Mouse (Mus musculus) hindbrain, embryonic 14.5 days (tissue): ENCODE measurements around the gene Cenpa. TPM values are rescaled to one million over a fixed set of nuclear protein-coding genes. Genes with fewer than 3 reads are reported as not detected.

Source experiments
- ATAC-seq: fragments of 200-750 bp; cut with Nextera tagmentation; 2 replicates; pipeline ENCODE4 v1.8.0; 2017; ENCODE audit warnings: moderate number of reproducible peaks, mild to moderate bottlenecking, moderate TSS enrichment, moderate library complexity; ENCODE audit not compliant: low FRiP score
- DNase-seq: peaks from one replicate; pipeline ENCODE4 v3.0.0-alpha.2; 2015; ENCODE audit warnings: low spot score
- H3K27ac ChIP-seq: fragments of 300-500 bp; sonication (generic); 2 replicates; pipeline ENCODE4 v1.5.1; 2014; ENCODE audit warnings: mild to moderate bottlenecking, moderate library complexity
- H3K27me3 ChIP-seq: fragments of 300-500 bp; sonication (generic); 2 replicates; pipeline ENCODE4 v1.6.1; 2014; ENCODE audit warnings: mild to moderate bottlenecking, low read length, mixed read lengths; ENCODE audit not compliant: control insufficient read depth, insufficient read depth
- H3K36me3 ChIP-seq: fragments of 300-500 bp; sonication (generic); replicated peaks from 2 replicates; pipeline ENCODE4 v1.6.1; 2014; ENCODE audit not compliant: control insufficient read depth, insufficient read depth
- H3K4me1 ChIP-seq: fragments of 300-500 bp; sonication (generic); replicated peaks from 2 replicates; pipeline ENCODE4 v1.6.1; 2014; ENCODE audit warnings: antibody characterized with exemption, low read length, mixed read lengths; ENCODE audit not compliant: control insufficient read depth, insufficient read depth
- H3K4me2 ChIP-seq: fragments of 300-500 bp; sonication (generic); replicated peaks from 2 replicates; pipeline ENCODE4 v1.6.1; 2014; ENCODE audit warnings: mild to moderate bottlenecking, moderate library complexity
- H3K4me3 ChIP-seq: fragments of 300-500 bp; sonication (generic); replicated peaks from 2 replicates; pipeline ENCODE4 v1.5.1; 2014; ENCODE audit warnings: mild to moderate bottlenecking, low read length
- H3K9ac ChIP-seq: fragments of 300-500 bp; sonication (generic); 2 replicates; pipeline ENCODE4 v1.6.1; 2014
- H3K9me3 ChIP-seq: fragments of 300-500 bp; sonication (generic); 2 replicates; pipeline ENCODE4 v1.6.1; 2016; ENCODE audit warnings: low read length; ENCODE audit not compliant: control insufficient read depth
- WGBS: fragments of 180-500 bp; shearing (Covaris S2); extraction: QIAGEN DNeasy Blood & Tissue Kit; methylation state at CpG from one replicate; pipeline ENCODE4 v1.1.7; 2014; 5-methylcytosine and 5-hydroxymethylcytosine counted together
- polyA plus RNA-seq: library from polyadenylated mRNA; unstranded; fragments of >200 nt; fragmentation: Nextera tagmentation; extraction: Ambion mirVana; gene quantifications from 2 replicates; pipeline ENCODE4 v1.2.1, GENCODE M21; 2014

The Cenpa gene
- polyA plus RNA-seq, 1 experiment from 2014 or later, result 41.0 TPM

GRCm38 (mm10) chr5:30655042-30655441, 11.5 kb upstream of the Cenpa start:
- Histone ChIP-seq H3K27ac (no peak overlapping the region), H3K36me3 (peaks cover 48% of the 10 kb centered on the region), H3K9ac (no peak overlapping the region), H3K9me3 (no peaks in the 10 kb centered on the region), H3K4me2 (no peak overlapping the region), H3K27me3 (no peaks in the 10 kb centered on the region), H3K4me1 (no peaks in the 10 kb centered on the region), H3K4me3 (no peak overlapping the region)
- DNase-seq, result no peak
- ATAC-seq, result no peak
- 89% methylated on average over 8 of the region's 8 CpGs for WGBS

- ATAC-seq (no peak), DNase-seq (no peak)
- Histone ChIP-seq H3K27ac (no peak overlapping the region), H3K4me3 (no peak overlapping the region), H3K9me3 (no peaks in the 10 kb centered on the region), H3K4me2 (no peak overlapping the region), H3K4me1 (no peaks in the 10 kb centered on the region), H3K27me3 (no peaks in the 10 kb centered on the region), H3K9ac (no peak overlapping the region), H3K36me3 (peaks cover 48% of the 10 kb centered on the region)
- 88% methylated on average over 6 of the region's 6 CpGs for WGBS
Measured at GRCm38 (mm10) chr5:30655526-30656195, 10.9 kb upstream of the Cenpa start.

GRCm38 (mm10) chr5:30659042-30659441, 7.5 kb upstream of the Cenpa start:
- no peak overlapping the region for H3K4me3 ChIP-seq
- H3K4me2 ChIP-seq, result no peak overlapping the region
- no peaks in the 10 kb centered on the region for H3K9me3 ChIP-seq
- peaks cover 39% of the 10 kb centered on the region for H3K36me3 ChIP-seq
- no peak for DNase-seq
- no peak for ATAC-seq
- H3K4me1 ChIP-seq, result no peaks in the 10 kb centered on the region
- H3K27ac ChIP-seq, result no peak overlapping the region
- no peak overlapping the region for H3K9ac ChIP-seq
- no peaks in the 10 kb centered on the region for H3K27me3 ChIP-seq
- WGBS, result 86% methylated on average over 4 of the region's 4 CpGs

DNA sequence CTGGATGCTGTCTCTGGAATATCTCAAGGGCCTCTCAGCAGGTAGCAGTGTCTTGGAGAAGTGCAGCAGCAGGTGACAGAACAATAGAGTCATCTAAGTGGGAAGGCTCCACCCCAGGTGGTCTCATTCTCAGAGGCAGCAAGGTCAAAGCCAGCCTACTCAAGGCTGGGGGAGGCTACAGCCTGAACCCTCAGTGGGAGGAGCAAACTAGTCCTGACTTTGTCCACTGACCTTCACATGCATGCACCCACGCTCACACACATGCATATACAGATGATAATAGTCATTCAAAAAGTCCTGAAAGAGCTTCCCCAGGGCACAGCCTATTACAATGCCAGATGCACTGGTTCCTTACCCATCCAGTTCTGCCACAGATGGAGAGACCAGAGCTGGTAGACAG, 6.3 kb upstream of the Cenpa start:
- 74% methylated on average over 1 of the region's 1 CpGs for WGBS
- DNase-seq, result no peak
- peaks cover 37% of the 10 kb centered on the region for H3K36me3 ChIP-seq
- no peak overlapping the region for H3K4me2 ChIP-seq
- ATAC-seq, result no peak
- H3K9ac ChIP-seq, result no peak overlapping the region
- H3K9me3 ChIP-seq, result no peaks in the 10 kb centered on the region
- H3K27me3 ChIP-seq, result no peaks in the 10 kb centered on the region
- no peak overlapping the region for H3K27ac ChIP-seq
- no peaks in the 10 kb centered on the region for H3K4me1 ChIP-seq
- no peak overlapping the region for H3K4me3 ChIP-seq

- Histone ChIP-seq H3K36me3 (peaks cover 32% of the 10 kb centered on the region), H3K27ac (no peak overlapping the region), H3K4me3 (no peak overlapping the region), H3K27me3 (no peaks in the 10 kb centered on the region), H3K4me2 (no peak overlapping the region), H3K4me1 (no peaks in the 10 kb centered on the region), H3K9me3 (no peaks in the 10 kb centered on the region), H3K9ac (no peak overlapping the region)
- WGBS, result 95% methylated on average over 5 of the region's 5 CpGs
- DNase-seq, result no peak
- ATAC-seq, result no peak
Measured at GRCm38 (mm10) chr5:30660813-30661212, 5.8 kb upstream of the Cenpa start.

DNA sequence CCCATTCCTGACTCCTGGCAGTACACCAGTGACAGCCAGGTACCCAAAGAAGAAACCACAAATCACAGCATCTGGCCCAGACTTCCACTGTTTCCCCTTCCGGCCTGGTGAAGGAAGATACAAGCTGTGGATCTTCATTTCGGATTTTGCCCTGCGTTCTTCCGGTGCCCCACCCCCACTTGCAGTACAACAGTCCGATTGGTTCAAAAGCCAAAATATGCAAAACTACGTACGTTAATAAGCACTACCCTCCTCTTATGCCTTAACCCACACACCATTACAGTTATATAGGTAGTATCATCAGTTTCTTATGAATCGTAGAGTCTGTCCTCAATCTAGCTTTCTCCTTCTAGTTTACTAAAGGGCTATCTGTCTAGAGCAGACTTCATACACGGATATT, 1.2 kb upstream of the Cenpa start:
- ATAC-seq (no peak), DNase-seq (no peak)
- 93% methylated on average over 9 of the region's 9 CpGs for WGBS
- no peak overlapping the region for H3K4me3 ChIP-seq
- no peak overlapping the region for H3K27ac ChIP-seq
- H3K36me3 ChIP-seq, result no peaks in the 10 kb centered on the region
- H3K4me2 ChIP-seq, result no peak overlapping the region
- H3K4me1 ChIP-seq, result peaks cover 10% of the 10 kb centered on the region; the same call in 1 of the 2 replicates
- no peaks in the 10 kb centered on the region for H3K9me3 ChIP-seq
- H3K9ac ChIP-seq, result no peak overlapping the region
- H3K27me3 ChIP-seq, result no peaks in the 10 kb centered on the region

- 59% methylated on average over 6 of the region's 6 CpGs for WGBS
- peak overlapping the region; percentile 50 for H3K4me3 ChIP-seq
- no peak for DNase-seq
Measured at GRCm38 (mm10) chr5:30665968-30666367, 609 bp upstream of the Cenpa start.

GRCm38 (mm10) chr5:30667215-30667614, 638 bp downstream of the Cenpa start:
- DNase-seq (no peak), ATAC-seq (no peak)
- no peaks in the 10 kb centered on the region for H3K36me3 ChIP-seq
- peak overlapping the region; percentile 50 for H3K4me3 ChIP-seq
- H3K27me3 ChIP-seq, result no peaks in the 10 kb centered on the region
- no peaks in the 10 kb centered on the region for H3K9me3 ChIP-seq
- WGBS, result under 1% methylated on average over 13 of the region's 13 CpGs
- no peak overlapping the region for H3K27ac ChIP-seq
- peak overlapping the region; percentile 57 for H3K9ac ChIP-seq
- peak overlapping the region; percentile 71 for H3K4me2 ChIP-seq
- peaks cover 10% of the 10 kb centered on the region; the same call in 1 of the 2 replicates for H3K4me1 ChIP-seq

More at GRCm38 (mm10) chr5:30665968-30666367, 609 bp upstream of the Cenpa start:
- Histone ChIP-seq H3K27me3 (no peaks in the 10 kb centered on the region), H3K4me1 (peaks cover 10% of the 10 kb centered on the region; the same call in 1 of the 2 replicates), H3K9ac (peak overlapping the region; percentile 50), H3K9me3 (no peaks in the 10 kb centered on the region), H3K27ac (peak overlapping the region; percentile 5; the same call in 1 of the 2 replicates), H3K36me3 (no peaks in the 10 kb centered on the region), H3K4me2 (peak overlapping the region; percentile 71)
- no peak for ATAC-seq

GRCm38 (mm10) chr5:30667686-30668085, 1.1 kb downstream of the Cenpa start:
- no peaks in the 10 kb centered on the region for H3K27me3 ChIP-seq
- no peaks in the 10 kb centered on the region for H3K36me3 ChIP-seq
- ATAC-seq (no peak), DNase-seq (no peak)
- 14% methylated on average over 3 of the region's 3 CpGs for WGBS
- H3K27ac ChIP-seq, result no peak overlapping the region
- peak overlapping the region; percentile 50 for H3K4me3 ChIP-seq
- H3K9ac ChIP-seq, result peak overlapping the region; percentile 57
- H3K9me3 ChIP-seq, result no peaks in the 10 kb centered on the region
- peak overlapping the region; percentile 71 for H3K4me2 ChIP-seq
- peaks cover 10% of the 10 kb centered on the region; the same call in 1 of the 2 replicates for H3K4me1 ChIP-seq
